Mouse (Mus musculus): ENCODE data around the gene Cntf. TPM values are rescaled to one million over a fixed set of nuclear protein-coding genes. Genes with fewer than 3 reads are reported as not detected.

Cntf gene
- 1 to 10 TPM; 2.6 to 3.6 TPM for total RNA-seq (2021)

DNA sequence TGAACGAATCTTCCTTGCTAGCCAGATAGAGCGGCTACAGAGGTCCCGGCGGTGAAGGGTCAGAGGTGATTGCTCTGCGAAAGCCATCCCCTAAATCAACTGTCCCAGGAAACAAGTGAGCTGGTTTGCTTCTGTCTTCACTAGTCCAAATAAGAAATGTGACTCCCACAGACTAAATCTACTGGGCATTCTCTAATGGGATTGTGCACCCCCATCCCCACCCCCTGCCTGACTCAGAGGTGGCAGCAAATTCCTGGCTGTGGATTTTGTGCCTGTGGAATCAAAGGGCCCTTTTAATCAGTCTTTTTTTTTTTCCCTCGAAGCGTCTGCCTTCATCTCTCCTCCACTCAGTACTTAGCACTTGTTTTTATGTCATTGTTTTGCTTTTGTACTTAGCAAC is at the start of gene Cntf:
Cntf (minus strand) TSS at position 325 of the 400 bp plus-strand sequence.
- intact Hi-C loops (cut with DNase I), result no loop called here

GRCm38 (mm10) chr19:12813883-12814282 is 48.5 kb upstream of the Cntf start:
- intact Hi-C loops (cut with DNase I), result no loop called here
- no peak for DNase-seq (ENCODE audit: low spot score in 2 of 2)

More for the DNA sequence above, at the start of gene Cntf:
- no peak for DNase-seq (ENCODE audit: low spot score in 2 of 2)

- intact Hi-C loops (cut with DNase I), result no loop called here
- no peak for DNase-seq (ENCODE audit: low spot score in 2 of 2)
Observed at GRCm38 (mm10) chr19:12812644-12813364, 47.4 kb upstream of the Cntf start.

DNA sequence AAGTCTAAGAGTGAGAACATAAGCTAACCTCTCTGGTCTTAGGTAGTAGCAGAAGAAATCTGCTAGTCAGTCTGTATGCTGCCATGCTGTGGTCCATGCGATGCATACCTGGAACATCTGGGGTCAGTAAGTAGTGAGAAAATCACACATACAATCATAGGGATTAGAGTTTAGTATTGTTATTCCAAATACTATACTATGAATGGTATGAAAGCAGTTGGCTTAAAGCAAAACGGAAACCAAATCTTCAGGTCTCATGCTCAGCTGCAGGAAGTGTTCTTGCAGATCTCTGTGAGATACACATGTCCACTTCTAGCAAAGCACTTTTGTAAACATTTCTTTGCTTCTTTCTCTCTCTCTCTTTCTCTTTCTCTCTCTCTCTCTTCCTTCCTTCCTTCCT is 40.8 kb upstream of the Cntf start:
- intact Hi-C loops (cut with DNase I), result no loop called here
- DNase-seq (ENCODE audit: low spot score in 2 of 2), result no peak

GRCm38 (mm10) chr19:12805730-12806129 is 40.3 kb upstream of the Cntf start:
- no peak for DNase-seq (ENCODE audit: low spot score in 2 of 2)
- intact Hi-C loops (cut with DNase I), result no loop called here

GRCm38 (mm10) chr19:12804237-12804636 is 38.8 kb upstream of the Cntf start:
- intact Hi-C loops (cut with DNase I), result no loop called here
- no peak for DNase-seq (ENCODE audit: low spot score in 2 of 2)

GRCm38 (mm10) chr19:12802830-12803229 is 37.4 kb upstream of the Cntf start:
- peak; percentile 44 to 90 for DNase-seq (ENCODE audit: low spot score in 2 of 2)
- intact Hi-C loops (cut with DNase I), result no loop called here

- DNase-seq (ENCODE audit: low spot score in 2 of 2), result peak in 1 of 2 experiments; percentile 26
- intact Hi-C loops (cut with DNase I), result no loop called here
Observed at GRCm38 (mm10) chr19:12801046-12801445, 35.6 kb upstream of the Cntf start.

DNA sequence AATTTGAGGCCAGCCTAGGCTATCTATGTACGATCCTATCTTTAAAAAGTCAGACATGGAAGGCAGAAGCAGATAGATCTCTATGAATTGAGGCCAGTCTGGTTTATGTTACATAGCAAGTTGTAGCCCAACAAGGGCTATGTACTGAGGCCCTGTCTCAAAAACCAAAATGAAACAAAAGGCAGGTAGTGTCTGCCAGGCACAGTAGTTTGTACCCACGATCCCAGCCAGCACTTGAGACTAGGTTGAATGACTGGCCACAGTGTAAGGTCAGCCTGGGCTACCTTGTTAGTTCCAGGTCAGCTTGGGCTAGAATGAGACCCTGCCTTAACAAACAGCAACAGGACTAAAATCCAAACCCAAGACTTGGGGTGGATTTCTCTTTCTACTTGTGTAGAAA is 35.2 kb upstream of the Cntf start:
- intact Hi-C loops (cut with DNase I), result no loop called here
- DNase-seq (ENCODE audit: low spot score in 2 of 2), result no peak

- intact Hi-C loops (cut with DNase I), result loop anchor here (5.0 kb wide), 2 partner anchors 202 to 297 kb away; partner anchors contain the start of genes Dtx4 and Gm4952
- no peak for DNase-seq (ENCODE audit: low spot score in 2 of 2)
Observed at GRCm38 (mm10) chr19:12799081-12799480, 33.6 kb upstream of the Cntf start.

- no peak for DNase-seq (ENCODE audit: low spot score in 2 of 2)
- intact Hi-C loops (cut with DNase I), result loop anchor here (5.0 kb wide), 2 partner anchors 201 to 296 kb away; partner anchors contain the start of genes Dtx4 and Gm4952
Observed at GRCm38 (mm10) chr19:12798404-12798803, 33.0 kb upstream of the Cntf start.

DNA sequence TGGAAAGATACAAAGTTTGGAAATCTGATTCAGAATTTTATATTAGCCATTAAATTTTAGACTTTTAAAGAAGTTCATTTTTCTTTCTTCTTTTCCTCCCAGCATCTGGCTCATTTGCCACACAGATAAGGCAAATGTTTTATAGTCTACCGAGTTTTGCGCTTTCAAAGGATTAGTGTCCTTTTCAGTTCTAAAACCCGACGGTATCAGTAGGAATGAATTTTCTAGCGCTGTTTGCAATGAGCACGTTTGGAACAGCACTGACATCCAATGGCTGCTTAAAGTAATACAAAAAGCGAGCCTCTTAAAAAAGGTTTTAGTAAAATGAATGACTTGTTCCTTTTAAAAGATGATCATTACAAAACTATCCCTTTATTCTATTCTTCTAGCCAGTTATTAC is 31.6 kb upstream of the Cntf start:
- peak in 1 of 2 experiments; percentile 47 for DNase-seq (ENCODE audit: low spot score in 2 of 2)
- intact Hi-C loops (cut with DNase I), result loop anchor here (2.0 to 5.0 kb wide), 3 partner anchors 200 to 295 kb away; partner anchors contain the start of genes Dtx4 and Gm4952

DNA sequence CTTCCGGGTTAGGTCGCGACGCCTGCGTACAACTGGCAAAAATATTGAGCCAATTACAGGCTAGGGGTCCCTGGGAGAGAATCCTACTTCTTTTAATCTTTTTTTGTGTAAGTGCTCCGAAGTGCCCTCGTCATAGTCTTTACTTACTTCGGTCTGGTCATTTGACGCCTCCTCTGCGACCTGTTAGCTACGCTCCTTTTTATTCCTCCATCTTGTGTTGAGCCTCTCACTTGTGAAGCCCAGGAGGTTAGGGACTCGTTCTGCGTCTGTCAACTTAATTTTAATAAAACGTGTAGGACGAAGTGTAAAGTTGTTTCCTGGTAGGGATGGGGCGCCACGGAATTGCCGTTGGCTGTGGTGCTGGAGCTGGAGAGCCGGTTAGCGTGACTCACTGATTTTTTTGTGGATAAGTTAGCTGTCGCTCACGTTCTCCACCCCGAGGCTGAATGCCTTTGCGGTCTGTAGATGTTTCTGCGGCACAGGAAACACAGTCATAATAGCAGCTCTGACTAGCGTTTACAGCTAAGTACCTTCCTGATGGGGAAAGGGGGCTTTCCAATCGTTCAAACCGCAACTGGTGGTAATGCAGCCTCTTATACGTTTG is 31.0 kb upstream of the Cntf start:
- peak in 1 of 2 experiments; percentile 77 for DNase-seq (ENCODE audit: low spot score in 2 of 2)
- intact Hi-C loops (cut with DNase I), result loop anchor here (2.0 to 5.0 kb wide), 3 partner anchors 199 to 294 kb away; partner anchors contain the start of genes Dtx4 and Gm4952

- DNase-seq (ENCODE audit: low spot score in 2 of 2), result peak; percentile 96 to 99
- intact Hi-C loops (cut with DNase I), result loop anchor here (2.0 to 5.0 kb wide), 3 partner anchors 198 to 293 kb away; partner anchors contain the start of genes Dtx4 and Gm4952
Observed at GRCm38 (mm10) chr19:12795511-12796327, 30.3 kb upstream of the Cntf start, which contains the start of the genes Zfp91 and Lpxn. Gene Zfp91, minus strand, starts transcription at chr19:12796126. Gene Lpxn, plus strand, starts transcription at chr19:12796193.

DNA sequence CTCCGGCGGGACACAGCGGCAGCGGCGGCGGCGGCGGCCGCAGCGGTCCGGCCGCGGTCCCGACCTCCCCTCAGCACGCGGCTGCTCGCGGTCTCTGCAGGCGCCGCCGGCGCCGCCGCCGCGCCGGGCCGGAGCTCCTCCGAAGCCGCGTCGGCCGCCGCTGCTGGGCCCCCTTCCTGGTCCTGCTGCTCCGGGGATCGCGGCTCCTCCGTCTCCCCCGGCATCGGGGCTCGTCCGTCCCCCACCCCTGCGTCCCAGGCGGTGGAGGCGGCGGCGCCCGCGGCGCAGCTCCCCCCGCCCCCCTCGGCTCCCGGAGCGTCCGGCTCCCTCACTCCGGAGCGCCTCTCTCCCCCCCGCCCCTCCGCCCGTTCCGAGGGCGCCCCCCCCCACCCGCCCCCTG is 29.7 kb upstream of the Cntf start:
- DNase-seq (ENCODE audit: low spot score in 2 of 2), result no peak
- intact Hi-C loops (cut with DNase I), result loop anchor here (5.0 kb wide), 2 partner anchors 198 to 293 kb away; partner anchors contain the start of genes Dtx4 and Gm4952

GRCm38 (mm10) chr19:12794056-12795044 is 28.9 kb upstream of the Cntf start:
- DNase-seq (ENCODE audit: low spot score in 2 of 2), result peak; percentile 94 to 95
- intact Hi-C loops (cut with DNase I), result loop anchor here (1.0 to 5.0 kb wide), 4 partner anchors 72 to 782 kb away; partner anchors contain the start of genes Dtx4 and Gm4952

DNA sequence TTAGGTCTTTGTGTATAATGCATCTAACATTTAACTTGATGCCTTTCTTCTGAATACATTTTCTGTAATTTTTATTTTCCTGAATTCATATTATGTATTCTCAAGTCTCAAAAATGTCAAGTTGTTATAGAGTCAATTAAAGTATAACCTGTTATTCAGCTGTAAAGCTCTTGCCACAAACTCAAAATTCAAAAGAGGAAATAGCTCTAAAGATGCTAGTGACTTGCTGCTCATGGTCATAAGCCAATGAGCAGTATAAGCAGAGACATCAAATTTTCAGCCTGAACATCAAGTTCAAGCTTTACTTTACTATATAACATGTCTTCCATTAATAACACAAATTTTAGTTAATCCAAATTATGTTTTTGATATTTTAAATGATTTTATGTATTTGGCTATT is 26.9 kb upstream of the Cntf start:
- intact Hi-C loops (cut with DNase I), result loop anchor here (5.0 kb wide), 1 partner anchor 780 kb away; no protein-coding TSS in a partner anchor
- DNase-seq (ENCODE audit: low spot score in 2 of 2), result no peak

DNA sequence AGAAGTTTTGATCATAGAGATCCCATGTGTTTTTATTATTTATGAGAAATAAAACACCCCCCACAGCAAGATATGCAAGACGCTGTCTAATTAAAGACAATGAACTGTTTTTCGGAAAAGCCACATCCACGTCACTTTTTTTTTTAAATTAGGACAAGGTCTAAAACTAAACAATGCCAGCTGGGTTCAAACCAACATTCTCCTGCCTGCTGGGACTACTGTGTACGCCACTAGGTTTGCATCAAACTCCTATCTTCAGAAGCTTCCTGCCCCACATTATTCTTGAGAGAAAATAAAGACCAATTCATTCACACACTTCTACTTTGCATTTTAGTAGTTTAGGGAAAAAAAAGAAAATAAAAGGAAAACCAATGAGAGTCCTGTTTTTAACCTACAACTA is 22.3 kb upstream of the Cntf start:
- DNase-seq (ENCODE audit: low spot score in 2 of 2), result no peak
- intact Hi-C loops (cut with DNase I), result no loop called here
